Mouse (Mus musculus) bone marrow, adult 2 months (tissue): Measurements from ENCODE around the gene Crtac1. TPM values are rescaled to one million over a fixed set of nuclear protein-coding genes. Genes with fewer than 3 reads are reported as not detected.

ENCODE experiments used
- H3K27ac ChIP-seq: fragments of 200-500 bp; 2 replicates; pipeline ENCODE4 v1.5.1; 2012; ENCODE audit warnings: low read depth, mild to moderate bottlenecking, control low read depth, inconsistent platforms, low read length; ENCODE audit not compliant: control insufficient read depth, poor library complexity, insufficient read depth
- H3K4me1 ChIP-seq: fragments of 200-500 bp; 2 replicates; pipeline ENCODE4 v1.6.1; 2011; ENCODE audit warnings: low read length; ENCODE audit not compliant: control insufficient read depth, insufficient read depth
- H3K4me3 ChIP-seq: fragments of 200-500 bp; replicated peaks from 2 replicates; pipeline ENCODE3; 2011; ENCODE audit warnings: mild to moderate bottlenecking, low read depth, low read length, control low read depth; ENCODE audit not compliant: control insufficient read depth
- CTCF ChIP-seq: fragments of 200-500 bp; IDR thresholded peaks from 2 replicates; pipeline ENCODE4 v1.5.1; 2011; ENCODE audit warnings: low read length, control low read depth; ENCODE audit not compliant: control insufficient read depth, insufficient read depth
- POLR2A ChIP-seq: fragments of 200-500 bp; IDR thresholded peaks from 2 replicates; pipeline ENCODE4 v1.6.1; 2011; ENCODE audit warnings: low read depth, mild to moderate bottlenecking, control low read depth, low read length, borderline replicate concordance; ENCODE audit not compliant: control insufficient read depth
- WGBS: fragments of 180-500 bp; shearing (Covaris S2); methylation state at CpG from one replicate; pipeline ENCODE4 v1.1.7; 2018; 5-methylcytosine and 5-hydroxymethylcytosine counted together
- polyA plus RNA-seq: library from polyadenylated mRNA; stranded (reverse); fragments of >200 nt; gene quantifications from 2 replicates; pipeline ENCODE4 v1.2.4, GENCODE M21; 2011; ENCODE audit warnings: low replicate concordance; ENCODE audit not compliant: missing spikeins, insufficient read depth, insufficient read length

Gene Crtac1
- polyA plus RNA-seq, 1 experiment: 12.3 TPM

- no peaks in the 10 kb centered on the region for H3K4me1 ChIP-seq
- H3K27ac ChIP-seq: no peak overlapping the region
- 78% methylated on average over 8 of the region's 8 CpGs for WGBS
- no peak overlapping the region for H3K4me3 ChIP-seq
- TF ChIP-seq CTCF: no peak
- TF ChIP-seq POLR2A: no peak
Observed at GRCm38 (mm10) chr19:42240881-42241280, 190.7 kb downstream of the Crtac1 start.

GRCm38 (mm10) chr19:42238341-42238715, 193.3 kb downstream of the Crtac1 start:
- no peak overlapping the region for H3K4me3 ChIP-seq
- H3K4me1 ChIP-seq: no peaks in the 10 kb centered on the region
- no peak overlapping the region for H3K27ac ChIP-seq
- WGBS: 58% methylated on average over 7 of the region's 7 CpGs
- no peak for TF ChIP-seq CTCF
- TF ChIP-seq POLR2A: no peak

- H3K4me3 ChIP-seq: no peak overlapping the region
- 18% methylated on average over 4 of the region's 4 CpGs for WGBS
- no peaks in the 10 kb centered on the region for H3K4me1 ChIP-seq
- H3K27ac ChIP-seq: no peak overlapping the region
- TF ChIP-seq POLR2A: no peak
- no peak for TF ChIP-seq CTCF
Observed at GRCm38 (mm10) chr19:42237602-42238340, 193.8 kb downstream of the Crtac1 start.

Other genes with a start within 250 kb of the Crtac1 start
- not detected in 2 replicates for gene Sfrp5, start 229.5 kb downstream of the Crtac1 start, polyA plus RNA-seq
- 1.8 TPM in 1 of 2 replicates, not detected in the other for gene Golga7b, start 184.2 kb downstream of the Crtac1 start, polyA plus RNA-seq
- gene R3hcc1l, start 87.0 kb upstream of the Crtac1 start, polyA plus RNA-seq: 11.9 and 21.7 TPM in 2 replicates
- gene Loxl4, start 181.0 kb upstream of the Crtac1 start, polyA plus RNA-seq: not detected in 2 replicates